Mouse (Mus musculus) forebrain, embryonic 11.5 days (tissue): Measurements from ENCODE around the gene Dspp. TPM values are rescaled to one million over a fixed set of nuclear protein-coding genes. Genes with fewer than 3 reads are reported as not detected.

ENCODE experiments used
- ATAC-seq: fragments of 200-750 bp; cut with Nextera tagmentation; replicated peaks from 2 replicates; pipeline ENCODE4 v1.8.0; 2017; ENCODE audit warnings: moderate TSS enrichment; ENCODE audit not compliant: low FRiP score
- DNase-seq: peaks from one replicate; pipeline ENCODE4 v3.0.0-alpha.2; 2017; ENCODE audit warnings: low spot score
- H3K27ac ChIP-seq: fragments of 300-500 bp; sonication (generic); 2 replicates; pipeline ENCODE4 v1.5.1; 2014; ENCODE audit warnings: low read depth, low read length
- H3K27me3 ChIP-seq: fragments of 300-500 bp; sonication (generic); 2 replicates; pipeline ENCODE4 v1.6.1; 2014; ENCODE audit warnings: mild to moderate bottlenecking, low read length, mixed read lengths; ENCODE audit not compliant: control insufficient read depth, insufficient read depth
- H3K36me3 ChIP-seq: fragments of 300-500 bp; sonication (generic); 2 replicates; pipeline ENCODE4 v1.6.1; 2014; ENCODE audit warnings: mild to moderate bottlenecking, low read length, moderate library complexity, mixed read lengths; ENCODE audit not compliant: control insufficient read depth, insufficient read depth
- H3K4me1 ChIP-seq: fragments of 300-500 bp; sonication (generic); replicated peaks from 2 replicates; pipeline ENCODE4 v1.6.1; 2014; ENCODE audit warnings: low read length, mixed read lengths; ENCODE audit not compliant: control insufficient read depth, insufficient read depth
- H3K4me2 ChIP-seq: fragments of 300-500 bp; sonication (generic); 2 replicates; pipeline ENCODE4 v1.6.1; 2014; ENCODE audit warnings: low read depth, mild to moderate bottlenecking, low read length, moderate library complexity, mixed read lengths; ENCODE audit not compliant: severe bottlenecking
- H3K4me3 ChIP-seq: fragments of 300-500 bp; sonication (generic); 2 replicates; pipeline ENCODE4 v1.5.1; 2014; ENCODE audit warnings: low read depth, low read length
- H3K9ac ChIP-seq: fragments of 300-500 bp; sonication (generic); 2 replicates; pipeline ENCODE4 v1.6.1; 2014; ENCODE audit warnings: low read length
- H3K9me3 ChIP-seq: fragments of 300-500 bp; sonication (generic); 2 replicates; pipeline ENCODE4 v1.6.1; 2016; ENCODE audit warnings: low read length, mixed read lengths; ENCODE audit not compliant: control insufficient read depth
- WGBS: fragments of 180-500 bp; shearing (Covaris S2); extraction: QIAGEN DNeasy Blood & Tissue Kit; methylation state at CpG from one replicate; pipeline ENCODE4 v1.1.7; 2014; 5-methylcytosine and 5-hydroxymethylcytosine counted together
- polyA plus RNA-seq: library from polyadenylated mRNA; unstranded; fragments of >200 nt; fragmentation: Nextera tagmentation; extraction: Ambion mirVana; gene quantifications from 2 replicates; pipeline ENCODE4 v1.2.1, GENCODE M21; 2014

Gene Dspp
- polyA plus RNA-seq, 1 experiment from 2014 or later, result not detected

DNA sequence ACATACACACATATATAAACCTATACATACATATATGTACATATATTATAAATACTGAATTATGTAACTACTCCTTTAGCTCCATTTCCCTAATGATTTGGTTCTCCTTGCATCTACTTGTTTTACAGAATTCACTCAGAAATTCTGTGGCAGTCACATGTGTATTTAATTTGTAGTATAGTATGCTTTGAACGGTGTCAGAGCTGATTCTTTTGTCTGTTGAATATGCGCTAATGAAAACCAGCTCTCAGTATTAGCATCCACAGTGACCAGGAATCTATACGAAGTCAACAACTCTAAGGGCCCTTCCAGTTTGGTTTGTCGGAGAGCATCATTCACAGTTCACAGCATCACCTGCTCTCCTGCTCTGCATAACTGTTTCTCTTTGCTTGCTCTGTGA lies 7.0 kb upstream of the Dspp start:
- Histone ChIP-seq H3K27me3 (no peaks in the 10 kb centered on the region), H3K4me3 (no peak overlapping the region), H3K36me3 (no peaks in the 10 kb centered on the region), H3K9me3 (no peaks in the 10 kb centered on the region), H3K4me2 (no peak overlapping the region), H3K9ac (no peak overlapping the region), H3K27ac (no peak overlapping the region), H3K4me1 (no peaks in the 10 kb centered on the region)
- ATAC-seq, result no peak
- 70% methylated on average over 4 of the region's 4 CpGs for WGBS
- DNase-seq, result no peak

DNA sequence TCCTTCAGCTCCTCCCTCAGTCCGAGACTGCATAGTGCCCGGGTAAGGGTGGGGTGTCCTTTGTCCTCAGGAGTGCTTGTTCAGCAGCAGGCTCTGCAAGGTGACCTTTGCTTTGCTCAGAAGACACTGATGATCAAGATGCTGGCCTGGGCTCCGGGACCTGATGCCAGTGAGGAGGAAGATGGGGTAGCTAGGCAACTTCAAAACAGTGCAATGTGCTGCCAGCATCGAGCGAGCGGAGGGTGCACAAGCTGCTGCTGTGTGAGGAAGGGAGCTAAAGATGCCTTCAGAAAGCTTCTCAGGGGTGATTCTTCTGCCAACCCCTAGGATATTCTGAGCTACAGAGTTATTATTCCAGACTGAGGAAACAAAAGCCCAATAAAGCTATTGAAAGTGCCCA lies 2.6 kb downstream of the Dspp start:
- Histone ChIP-seq H3K4me3 (no peak overlapping the region), H3K27me3 (no peaks in the 10 kb centered on the region), H3K36me3 (no peaks in the 10 kb centered on the region), H3K4me1 (no peaks in the 10 kb centered on the region), H3K9ac (no peak overlapping the region), H3K27ac (no peak overlapping the region), H3K4me2 (no peak overlapping the region), H3K9me3 (no peaks in the 10 kb centered on the region)
- WGBS, result 81% methylated on average over 6 of the region's 6 CpGs
- no peak for DNase-seq
- ATAC-seq, result no peak

DNA sequence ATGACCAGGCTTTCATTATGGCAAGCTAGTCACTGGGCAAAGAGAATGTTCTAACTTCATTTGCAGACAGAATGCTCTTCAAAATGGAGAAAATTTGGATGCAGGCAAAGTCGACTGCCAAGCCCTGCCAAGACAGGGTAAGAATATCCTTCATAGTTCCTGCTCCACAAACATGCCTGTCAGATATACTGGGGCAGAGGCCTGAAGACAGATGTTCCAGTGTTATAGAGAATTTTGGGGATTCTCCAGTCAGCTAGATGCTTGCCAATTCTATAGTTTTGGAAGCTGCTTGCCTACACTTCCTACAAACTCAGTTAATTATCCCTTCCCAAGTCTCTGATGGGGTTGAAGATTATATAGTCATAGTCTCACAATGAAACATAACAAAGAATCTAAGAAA lies 13.2 kb downstream of the Dspp start:
- H3K4me1 ChIP-seq, result no peaks in the 10 kb centered on the region
- H3K9ac ChIP-seq, result no peak overlapping the region
- no peaks in the 10 kb centered on the region for H3K27me3 ChIP-seq
- 88% methylated on average over 1 of the region's 1 CpGs for WGBS
- DNase-seq (no peak), ATAC-seq (no peak)
- H3K36me3 ChIP-seq, result no peaks in the 10 kb centered on the region
- H3K27ac ChIP-seq, result no peak overlapping the region
- peaks cover 2% of the 10 kb centered on the region; the same call in 1 of the 2 replicates for H3K9me3 ChIP-seq
- no peak overlapping the region for H3K4me3 ChIP-seq
- no peak overlapping the region for H3K4me2 ChIP-seq

DNA sequence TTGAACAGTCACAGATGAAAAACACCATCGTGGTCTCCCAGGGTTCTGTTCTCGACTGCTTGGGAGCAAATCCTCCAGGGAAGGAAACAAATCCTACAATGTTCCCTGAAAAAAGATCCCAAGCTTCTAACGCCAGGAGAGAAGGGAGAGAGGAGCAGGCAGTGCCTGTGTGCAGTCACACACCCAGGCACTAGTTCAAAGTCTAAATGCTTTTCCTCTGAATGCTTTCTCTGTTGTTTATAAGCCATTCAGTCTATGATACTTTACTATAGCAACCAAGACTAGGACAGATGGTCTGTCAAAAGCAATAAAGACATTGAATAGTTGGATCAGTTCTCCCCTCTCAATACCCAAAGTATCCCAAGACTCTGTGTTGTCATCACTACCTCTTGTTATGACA lies 16.8 kb downstream of the Dspp start:
- Histone ChIP-seq H3K4me1 (no peaks in the 10 kb centered on the region), H3K27me3 (no peaks in the 10 kb centered on the region), H3K36me3 (no peaks in the 10 kb centered on the region), H3K4me3 (no peak overlapping the region), H3K9me3 (no peaks in the 10 kb centered on the region; the same call in 1 of the 2 replicates), H3K27ac (no peak overlapping the region), H3K9ac (no peak overlapping the region), H3K4me2 (no peak overlapping the region)
- WGBS, result 81% methylated on average over 3 of the region's 3 CpGs
- DNase-seq (no peak), ATAC-seq (no peak)

DNA sequence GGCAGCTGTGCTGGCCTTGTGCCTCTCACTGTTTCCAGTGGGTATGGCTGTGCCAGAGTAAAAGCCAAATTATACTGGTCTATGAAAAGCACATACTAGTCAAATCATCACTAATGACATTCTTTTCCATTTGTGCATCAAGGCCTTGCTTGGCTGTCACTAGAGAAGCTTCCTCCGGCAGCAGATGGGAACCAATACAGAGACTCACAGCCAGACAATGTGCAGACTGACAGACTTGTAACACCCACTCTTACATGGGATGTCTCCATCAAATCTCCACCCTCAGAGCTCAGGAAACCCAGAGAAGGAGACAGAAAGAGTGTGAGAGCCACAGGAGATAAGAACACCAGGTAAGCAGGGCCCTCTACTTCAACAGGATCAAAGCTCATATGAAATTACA lies 24.6 kb downstream of the Dspp start:
- Histone ChIP-seq H3K27ac (no peak overlapping the region), H3K27me3 (no peaks in the 10 kb centered on the region), H3K9ac (no peak overlapping the region), H3K4me1 (no peaks in the 10 kb centered on the region), H3K36me3 (no peaks in the 10 kb centered on the region), H3K4me3 (no peak overlapping the region), H3K4me2 (no peak overlapping the region), H3K9me3 (no peaks in the 10 kb centered on the region; the same call in 1 of the 2 replicates)
- 88% methylated on average over 1 of the region's 1 CpGs for WGBS
- ATAC-seq (no peak), DNase-seq (no peak)

DNA sequence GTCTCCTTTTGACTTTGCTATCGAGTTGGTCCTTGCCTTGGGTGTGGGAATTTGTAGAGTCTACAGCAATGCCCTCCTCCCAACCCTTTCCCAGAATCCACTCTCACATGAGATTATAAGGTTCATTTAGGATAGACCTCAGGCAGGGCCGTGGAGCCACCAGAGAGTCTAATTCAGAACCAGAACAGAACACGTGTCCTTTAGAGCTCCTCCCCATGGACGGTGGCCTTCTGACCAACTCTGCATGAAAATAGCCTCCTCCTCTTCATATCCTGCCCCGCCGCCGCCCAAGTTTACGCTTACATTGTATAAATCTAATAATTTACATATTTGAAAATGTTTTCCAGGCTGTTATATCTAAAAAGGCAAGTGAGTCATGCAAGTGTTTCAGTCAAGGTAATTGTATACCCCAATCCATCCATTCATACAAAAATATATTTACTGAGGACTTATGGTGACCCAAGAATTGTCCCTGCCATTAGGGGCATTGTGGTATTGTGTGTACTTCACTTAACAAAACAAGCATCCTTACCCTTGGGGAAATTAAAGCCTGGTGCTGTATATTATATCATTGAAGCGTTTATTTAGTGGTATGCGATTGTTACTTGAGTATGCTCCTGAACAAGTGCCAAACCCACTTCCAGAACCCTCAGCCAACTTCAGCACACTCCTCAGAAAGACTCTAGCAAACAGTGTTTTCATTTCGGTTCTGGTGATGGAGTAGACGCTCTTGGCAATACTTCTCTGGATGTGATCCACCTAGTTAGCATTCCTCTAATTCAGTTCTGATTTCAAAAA lies 30.8 kb downstream of the Dspp start:
- Histone ChIP-seq H3K4me1 (no peaks in the 10 kb centered on the region), H3K9ac (no peak overlapping the region), H3K27me3 (no peaks in the 10 kb centered on the region), H3K4me2 (no peak overlapping the region), H3K4me3 (no peak overlapping the region), H3K27ac (no peak overlapping the region), H3K36me3 (no peaks in the 10 kb centered on the region), H3K9me3 (no peaks in the 10 kb centered on the region)
- WGBS, result 94% methylated on average over 12 of the region's 12 CpGs
- ATAC-seq (no peak), DNase-seq (no peak)

DNA sequence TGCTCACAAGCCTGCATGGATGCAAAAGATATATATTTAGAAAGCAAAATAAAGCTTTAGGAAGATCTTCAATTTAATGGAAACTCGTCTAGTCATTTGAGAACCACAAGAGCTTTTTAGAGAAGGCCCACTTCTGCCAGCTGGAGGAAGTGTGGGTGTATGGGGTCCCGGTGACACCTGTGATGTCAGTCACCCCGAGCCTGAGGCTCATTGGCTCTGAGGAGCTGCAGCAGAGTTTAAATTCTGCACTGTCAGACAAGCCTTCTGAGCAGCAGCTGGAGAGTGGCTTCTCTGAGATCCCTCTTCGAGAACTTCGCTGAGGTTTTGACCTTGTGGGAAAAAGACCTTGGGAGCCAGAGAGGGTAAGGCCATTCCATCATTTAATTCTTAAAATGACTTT lies 31.8 kb downstream of the Dspp start, which contains the start of gene Dmp1:
Gene Dmp1 (plus strand): TSS at position 263 of the 400 bp plus-strand sequence.
- 78% methylated on average over 5 of the region's 5 CpGs for WGBS
- Histone ChIP-seq H3K4me3 (no peak within 1 kb of the TSS), H3K9ac (no peak within 1 kb of the TSS), H3K4me1 (no peaks in the 10 kb centered on the region), H3K4me2 (no peak within 1 kb of the TSS), H3K9me3 (no peaks in the 10 kb centered on the region), H3K27ac (no peak within 1 kb of the TSS), H3K36me3 (no peaks in the 10 kb centered on the region), H3K27me3 (no peaks in the 10 kb centered on the region)
- DNase-seq (no peak), ATAC-seq (no peak)

DNA sequence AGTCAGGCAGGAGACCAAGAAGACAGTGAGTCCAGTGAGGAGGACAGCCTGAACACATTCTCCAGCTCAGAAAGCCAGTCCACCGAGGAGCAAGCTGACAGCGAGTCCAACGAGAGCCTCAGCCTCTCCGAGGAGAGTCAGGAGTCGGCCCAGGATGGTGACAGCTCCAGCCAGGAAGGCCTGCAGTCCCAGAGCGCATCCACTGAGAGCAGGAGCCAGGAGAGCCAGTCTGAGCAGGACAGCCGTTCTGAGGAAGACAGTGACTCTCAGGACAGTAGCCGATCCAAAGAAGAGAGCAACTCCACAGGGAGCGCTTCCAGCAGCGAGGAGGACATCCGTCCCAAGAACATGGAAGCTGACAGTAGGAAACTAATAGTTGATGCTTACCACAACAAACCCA lies 42.0 kb downstream of the Dspp start:
- H3K36me3 ChIP-seq, result no peaks in the 10 kb centered on the region
- no peak overlapping the region for H3K4me2 ChIP-seq
- H3K27ac ChIP-seq, result no peak overlapping the region
- ATAC-seq (no peak), DNase-seq (no peak)
- no peaks in the 10 kb centered on the region for H3K4me1 ChIP-seq
- WGBS, result 86% methylated on average over 11 of the region's 11 CpGs
- no peaks in the 10 kb centered on the region for H3K9me3 ChIP-seq
- H3K9ac ChIP-seq, result no peak overlapping the region
- no peaks in the 10 kb centered on the region for H3K27me3 ChIP-seq
- H3K4me3 ChIP-seq, result no peak overlapping the region

DNA sequence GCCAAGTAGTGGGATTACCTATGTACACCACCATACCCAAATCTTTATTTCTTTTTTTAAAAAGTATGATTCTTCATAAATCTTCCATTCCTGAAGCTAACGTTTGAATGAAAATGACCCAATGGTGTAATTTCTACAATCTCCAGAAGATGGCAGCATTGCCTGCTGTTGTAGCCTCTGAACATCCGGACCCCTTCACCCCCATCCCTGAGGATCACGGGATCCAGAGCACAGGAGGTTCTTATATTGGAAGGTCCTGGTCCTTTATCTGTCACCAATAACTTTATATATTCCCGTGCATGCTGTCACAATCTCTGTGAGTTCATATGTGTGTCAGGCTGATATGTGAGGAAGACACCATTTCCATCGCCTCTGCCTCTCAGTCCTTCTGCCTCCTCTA lies 48.4 kb downstream of the Dspp start:
- H3K4me1 ChIP-seq, result no peaks in the 10 kb centered on the region
- 33% methylated on average over 5 of the region's 5 CpGs for WGBS
- H3K4me3 ChIP-seq, result no peak overlapping the region
- no peaks in the 10 kb centered on the region for H3K27me3 ChIP-seq
- no peak overlapping the region for H3K9ac ChIP-seq
- ATAC-seq (peak; percentile 63; the same call in 1 of the 2 replicates), DNase-seq (peak; percentile 59)
- H3K4me2 ChIP-seq, result no peak overlapping the region
- no peaks in the 10 kb centered on the region for H3K36me3 ChIP-seq
- H3K9me3 ChIP-seq, result no peaks in the 10 kb centered on the region
- no peak overlapping the region for H3K27ac ChIP-seq
